Mouse (Mus musculus) hindbrain, embryonic 16.5 days (tissue): Measurements from ENCODE around the gene Plekhg4. TPM values are rescaled to one million over a fixed set of nuclear protein-coding genes. Genes with fewer than 3 reads are reported as not detected.

Source experiments
- polyA plus RNA-seq: library from polyadenylated mRNA; unstranded; fragments of >200 nt; fragmentation: Nextera tagmentation; extraction: Ambion mirVana; gene quantifications from 2 replicates; pipeline ENCODE4 v1.2.1, GENCODE M21; 2015

Gene Plekhg4
- polyA plus RNA-seq, 1 experiment from 2014 or later, result 2.1 TPM

Other genes with a start within 250 kb of the Plekhg4 start
- gene Ces4a, start 241.5 kb upstream of the Plekhg4 start, polyA plus RNA-seq, result not detected in 2 replicates
- gene Cbfb, start 202.6 kb upstream of the Plekhg4 start, polyA plus RNA-seq, result 28.6 and 29.0 TPM in 2 replicates
- 27.9 and 31.7 TPM in 2 replicates for gene D230025D16Rik, start 148.1 kb upstream of the Plekhg4 start, polyA plus RNA-seq
- gene B3gnt9, start 118.1 kb upstream of the Plekhg4 start, polyA plus RNA-seq, result 12.3 and 12.4 TPM in 2 replicates
- gene Tradd, start 108.7 kb upstream of the Plekhg4 start, polyA plus RNA-seq, result 20.7 and 21.5 TPM in 2 replicates
- 2.1 and 2.4 TPM in 2 replicates for gene Fbxl8, start 108.6 kb upstream of the Plekhg4 start, polyA plus RNA-seq
- 0.80 and 1.2 TPM in 2 replicates for gene Hsf4, start 103.5 kb upstream of the Plekhg4 start, polyA plus RNA-seq
- gene Nol3, start 97.1 kb upstream of the Plekhg4 start, polyA plus RNA-seq, result 6.2 TPM in 2 replicates
- 126 and 153 TPM in 2 replicates for gene 4931428F04Rik, start 83.4 kb upstream of the Plekhg4 start, polyA plus RNA-seq
- 9.4 and 12.3 TPM in 2 replicates for gene Exoc3l, start 77.2 kb upstream of the Plekhg4 start, polyA plus RNA-seq
- gene E2f4, start 75.6 kb upstream of the Plekhg4 start, polyA plus RNA-seq, result 37.3 and 46.7 TPM in 2 replicates
- 1.5 and 1.6 TPM in 2 replicates for gene Elmo3, start 67.7 kb upstream of the Plekhg4 start, polyA plus RNA-seq
- gene Lrrc29, start 47.0 kb upstream of the Plekhg4 start, polyA plus RNA-seq, result 0.90 and 0.94 TPM in 2 replicates
- gene Tmem208, start 46.9 kb upstream of the Plekhg4 start, polyA plus RNA-seq, result 144 and 150 TPM in 2 replicates
- gene Fhod1, start 25.3 kb upstream of the Plekhg4 start, polyA plus RNA-seq, result 0.69 and 0.93 TPM in 2 replicates
- 12.3 and 14.5 TPM in 2 replicates for gene Slc9a5, start 24.4 kb upstream of the Plekhg4 start, polyA plus RNA-seq
- 0.27 TPM in 1 of 2 replicates, not detected in the other for gene Kctd19, start 40.2 kb downstream of the Plekhg4 start, polyA plus RNA-seq
- gene Lrrc36, start 40.3 kb downstream of the Plekhg4 start, polyA plus RNA-seq, result 0.44 and 0.60 TPM in 2 replicates
- gene Tppp3, start 98.3 kb downstream of the Plekhg4 start, polyA plus RNA-seq, result 246 and 256 TPM in 2 replicates
- gene Zdhhc1, start 123.6 kb downstream of the Plekhg4 start, polyA plus RNA-seq, result 39.0 and 40.2 TPM in 2 replicates
- 6.9 and 8.8 TPM in 2 replicates for gene Hsd11b2, start 145.5 kb downstream of the Plekhg4 start, polyA plus RNA-seq
- gene Atp6v0d1, start 192.8 kb downstream of the Plekhg4 start, polyA plus RNA-seq, result 250 and 273 TPM in 2 replicates
- 37.2 and 41.7 TPM in 2 replicates for gene Ripor1, start 232.0 kb downstream of the Plekhg4 start, polyA plus RNA-seq